Mouse (Mus musculus): ENCODE results near the gene Sprr2e. TPM values are rescaled to one million over a fixed set of nuclear protein-coding genes. Genes with fewer than 3 reads are reported as not detected.

Sprr2e gene
- total RNA-seq (2022) = not detected

DNA sequence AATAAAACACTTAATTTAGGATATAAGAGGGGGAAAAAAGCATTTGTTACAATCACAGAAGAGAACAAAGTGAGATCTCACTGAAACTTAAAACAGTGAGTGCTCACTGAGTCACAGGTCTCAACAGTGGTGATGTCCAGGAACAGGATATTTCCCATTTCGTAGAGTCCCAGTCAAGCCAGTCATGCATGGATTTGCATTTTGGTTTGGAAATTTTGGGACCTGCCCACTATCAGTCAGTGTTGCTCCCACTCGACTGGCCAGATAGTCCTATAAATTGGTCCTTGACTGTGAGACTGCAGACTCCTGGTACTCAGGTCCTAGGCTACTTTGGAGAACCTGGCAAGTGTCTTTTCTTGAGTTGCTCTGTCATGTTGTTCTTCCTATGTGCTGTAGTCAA lies at the start of gene Sprr2e:
Gene Sprr2e, plus strand, starts transcription at position 301 of the 400 bp plus-strand sequence.
- no peak for DNase-seq

DNA sequence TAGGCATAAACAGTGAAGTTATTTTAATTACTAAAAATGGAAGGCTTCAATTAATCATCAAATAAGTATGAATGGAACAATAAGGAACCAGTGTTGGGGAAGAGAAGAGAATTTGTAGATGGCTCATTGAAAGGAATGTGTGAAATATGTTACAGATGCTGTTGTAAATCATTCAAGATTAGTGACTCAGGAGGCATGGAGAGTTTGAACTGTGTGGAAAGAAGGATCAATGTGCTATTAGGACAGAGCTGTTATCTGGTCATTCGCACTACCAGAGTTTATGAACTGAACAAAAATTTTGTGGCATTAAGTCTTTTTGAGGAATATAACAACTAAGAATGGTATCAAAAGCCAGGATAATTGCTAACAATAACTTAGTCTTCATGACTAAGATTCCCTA lies 44.5 kb upstream of the Sprr2e start:
- no peak for DNase-seq

DNA sequence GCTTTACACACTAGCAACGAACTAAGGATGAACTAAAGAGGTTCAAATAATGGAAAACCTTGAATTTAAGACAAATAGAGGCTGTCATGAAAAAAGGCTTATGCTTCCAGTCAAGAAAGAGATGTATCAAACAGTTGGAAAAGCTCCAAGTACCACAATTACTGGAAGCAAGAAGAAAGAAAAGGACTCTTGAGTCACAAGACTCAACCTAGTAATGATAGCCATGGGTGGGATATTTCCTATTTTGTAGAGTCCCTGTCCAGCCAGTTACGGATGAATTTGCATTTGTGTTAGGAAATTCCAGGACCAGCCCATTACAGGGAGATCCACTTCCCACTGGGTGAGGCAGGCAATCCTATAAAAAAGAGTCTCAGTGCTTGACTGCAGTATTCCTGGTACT lies 35.6 kb upstream of the Sprr2e start, which contains the start of gene Sprr2b:
Gene Sprr2b, plus strand, starts transcription at position 301 of the 400 bp plus-strand sequence.
- DNase-seq = no peak

DNA sequence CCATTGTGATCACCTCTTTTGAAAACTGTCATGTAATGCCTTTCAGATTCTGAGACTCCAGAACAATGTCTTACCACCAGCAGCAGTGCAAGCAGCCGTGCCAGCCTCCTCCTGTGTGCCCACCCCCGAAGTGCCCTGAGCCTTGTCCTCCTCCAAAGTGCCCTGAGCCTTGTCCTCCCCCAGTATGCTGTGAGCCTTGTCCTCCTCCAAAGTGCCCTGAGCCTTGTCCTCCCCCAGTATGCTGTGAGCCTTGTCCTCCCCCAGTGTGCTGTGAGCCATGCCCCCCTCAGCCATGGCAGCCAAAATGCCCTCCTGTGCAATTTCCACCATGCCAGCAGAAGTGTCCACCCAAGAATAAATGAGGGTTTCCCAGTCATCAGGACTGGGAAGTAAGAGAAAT lies 34.6 kb upstream of the Sprr2e start:
- DNase-seq = no peak

DNA sequence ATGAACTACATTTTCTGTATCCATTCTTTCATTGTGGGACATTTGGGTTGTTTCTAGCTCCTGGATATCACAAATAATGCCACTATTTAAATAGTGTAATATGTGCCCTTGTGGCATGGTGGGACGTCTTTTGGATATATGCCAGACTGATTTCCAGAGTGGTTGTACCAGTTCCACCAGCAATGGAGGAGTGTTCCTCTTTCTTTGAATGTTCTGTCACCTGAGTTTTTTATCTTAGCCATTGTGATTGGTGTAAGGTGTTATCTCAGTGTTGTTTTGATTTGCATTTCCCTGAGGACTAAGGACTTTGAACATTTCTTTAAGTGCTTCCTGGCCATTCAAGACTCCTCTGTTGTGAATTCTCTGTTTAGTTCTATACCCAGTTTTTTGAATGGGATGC lies 15.7 kb upstream of the Sprr2e start:
- no peak for DNase-seq

DNA sequence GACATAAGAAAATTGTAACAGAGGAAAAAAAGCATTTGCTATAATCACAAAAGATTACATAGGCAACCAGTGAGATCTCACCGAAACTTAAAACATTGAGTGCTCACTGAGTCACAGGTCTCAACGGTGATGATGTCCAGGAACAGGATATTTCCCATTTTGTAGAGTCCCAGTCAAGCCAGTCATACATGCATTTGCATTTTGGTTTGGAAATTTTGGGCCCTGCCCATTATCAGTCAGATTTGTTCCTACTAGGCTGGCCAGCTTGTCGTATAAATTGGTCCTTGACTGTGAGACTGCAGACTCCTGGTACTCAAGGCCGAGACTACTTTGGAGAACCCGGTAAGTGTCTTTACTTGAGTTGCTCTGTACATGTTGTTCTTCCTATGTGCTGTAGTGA lies 13.1 kb upstream of the Sprr2e start, which contains the start of gene Sprr2d:
Gene Sprr2d, plus strand, starts transcription at position 301 of the 400 bp plus-strand sequence.
- no peak for DNase-seq

DNA sequence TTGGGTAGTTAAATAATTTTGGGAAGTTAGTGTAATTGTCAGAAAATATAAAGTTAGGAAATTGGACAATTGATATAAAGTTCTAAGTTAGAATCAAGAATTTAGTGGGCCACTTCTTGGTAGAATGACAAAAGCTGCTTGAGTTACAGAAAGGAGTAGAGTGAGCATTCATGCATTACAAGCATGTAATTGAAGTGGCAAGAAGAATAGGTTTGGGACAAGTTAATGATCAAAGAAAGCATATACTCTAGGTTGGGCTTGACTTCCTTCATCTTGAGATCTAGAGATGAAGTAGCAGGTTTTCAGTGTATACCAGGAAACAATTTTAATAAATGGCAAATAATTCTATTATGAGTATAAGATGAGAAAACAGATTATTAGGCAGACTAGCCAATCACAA lies 9.7 kb downstream of the Sprr2e start:
- DNase-seq = no peak

DNA sequence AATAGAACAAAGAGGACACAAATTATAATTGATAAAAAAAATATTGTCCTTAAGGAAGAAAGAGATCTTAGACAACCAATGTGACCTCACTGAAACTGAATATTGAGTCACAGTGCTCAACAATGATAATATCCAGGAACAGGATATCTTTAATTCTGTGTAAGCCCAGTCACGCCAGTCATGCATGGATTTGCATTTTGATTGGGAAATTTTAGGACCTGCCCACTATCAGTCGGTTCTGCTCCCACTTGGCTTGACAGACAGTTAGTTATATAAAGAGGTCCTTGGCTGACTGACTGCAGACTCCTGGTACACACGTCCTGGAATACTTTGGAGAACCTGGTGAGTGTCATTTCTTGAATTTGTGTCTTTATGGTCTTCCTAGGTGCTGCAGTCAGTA lies 12.9 kb downstream of the Sprr2e start, which contains the start of gene Sprr2f:
Gene Sprr2f, plus strand, starts transcription at position 301 of the 400 bp plus-strand sequence.
- DNase-seq = no peak

DNA sequence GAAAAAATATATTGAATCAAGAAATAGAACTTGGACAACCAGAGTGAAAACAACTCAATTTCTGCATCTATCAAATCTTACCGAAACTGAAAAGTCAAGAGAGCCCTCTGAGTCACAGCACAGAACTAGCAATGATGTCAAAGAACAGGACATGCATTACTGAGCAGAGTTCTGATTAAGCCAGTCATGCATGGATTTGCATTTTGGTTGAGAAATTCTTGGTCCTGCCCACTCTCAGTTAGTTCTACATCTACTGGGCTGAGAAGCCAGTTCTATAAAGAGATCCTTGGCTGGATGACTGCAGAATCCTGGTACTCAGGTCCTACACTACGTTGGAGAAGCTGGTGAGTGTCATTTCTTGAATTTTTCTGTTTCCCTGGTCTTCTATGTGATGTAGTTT lies 21.7 kb downstream of the Sprr2e start:
- no peak for DNase-seq

DNA sequence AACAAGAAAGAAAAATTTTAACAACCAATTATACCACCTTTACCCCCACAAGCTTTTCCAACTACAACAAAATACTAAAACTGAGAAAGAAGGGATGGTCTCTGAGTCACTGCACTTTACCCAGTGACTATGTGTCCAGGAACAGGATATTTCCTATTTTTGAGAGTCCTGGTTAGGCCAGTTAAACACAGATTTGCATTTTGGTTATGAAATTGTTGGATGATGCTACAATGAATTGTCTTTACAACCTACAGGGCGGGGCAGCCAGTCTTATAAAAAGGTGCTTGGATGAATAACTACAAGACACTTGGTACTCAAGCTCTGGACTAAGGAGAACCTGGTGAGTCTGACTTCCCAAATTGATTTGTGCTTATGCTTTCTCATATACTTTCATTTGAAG lies 33.4 kb downstream of the Sprr2e start, which contains the start of gene Sprr2h:
Gene Sprr2h, plus strand, starts transcription at position 301 of the 400 bp plus-strand sequence.
- no peak for DNase-seq

DNA sequence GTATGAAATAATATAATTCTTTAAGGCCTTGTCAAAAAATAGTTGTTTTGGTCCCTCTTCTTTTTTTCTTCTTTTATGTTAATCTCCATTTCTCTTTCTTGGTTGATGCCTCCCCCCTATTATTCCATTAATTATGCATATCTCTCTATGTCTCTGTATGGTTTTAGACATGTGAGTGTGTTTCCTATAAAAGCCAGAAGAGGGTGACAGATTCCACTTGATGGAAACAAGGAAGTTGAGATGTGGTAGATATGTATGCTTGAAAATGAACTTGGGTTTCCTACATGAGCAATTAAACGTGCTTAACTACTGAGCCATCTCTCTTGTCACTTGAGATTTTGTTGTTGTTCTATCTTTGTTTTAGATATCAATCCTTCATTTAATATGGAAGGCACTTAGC lies 42.4 kb downstream of the Sprr2e start:
- no peak for DNase-seq

Other genes starting within 250 kb of the Sprr2e start
- not detected for gene Prr9, start 228.2 kb upstream of the Sprr2e start, total RNA-seq (2022)
- gene Lelp1, start 209.4 kb upstream of the Sprr2e start, total RNA-seq (2022) = not detected
- not detected for gene Sprr2a1, start 136.3 kb upstream of the Sprr2e start, total RNA-seq (2022)
- not detected for gene Sprr2a2, start 136.2 kb upstream of the Sprr2e start, total RNA-seq (2022)
- not detected for gene Sprr2a3, start 66.7 kb upstream of the Sprr2e start, total RNA-seq (2022)
- not detected for gene Sprr2b, start 35.5 kb upstream of the Sprr2e start, total RNA-seq (2022)
- not detected for gene Sprr2d, start 13.0 kb upstream of the Sprr2e start, total RNA-seq (2022)
- gene Sprr2f, start 13.0 kb downstream of the Sprr2e start, total RNA-seq (2022) = not detected
- gene Sprr2h, start 33.5 kb downstream of the Sprr2e start, total RNA-seq (2022) = not detected
- not detected for gene Sprr2i, start 55.8 kb downstream of the Sprr2e start, total RNA-seq (2022)
- gene Sprr2j-ps, start 65.9 kb downstream of the Sprr2e start, total RNA-seq (2022) = not detected
- gene Gm9774, start 77.3 kb downstream of the Sprr2e start, total RNA-seq (2022) = 1 to 10 TPM; 2.6 to 7.5 (median 4.1) TPM
- gene Sprr2k, start 80.4 kb downstream of the Sprr2e start, total RNA-seq (2022) = not detected
- gene Sprr1b, start 86.6 kb downstream of the Sprr2e start, total RNA-seq (2022) = not detected
- not detected for gene Sprr3, start 106.6 kb downstream of the Sprr2e start, total RNA-seq (2022)
- gene Sprr1a, start 133.8 kb downstream of the Sprr2e start, total RNA-seq (2022) = not detected
- not detected for gene Sprr4, start 148.3 kb downstream of the Sprr2e start, total RNA-seq (2022)
- gene 2310046K23Rik, start 182.4 kb downstream of the Sprr2e start, total RNA-seq (2022) = not detected
- not detected for gene Ivl, start 221.6 kb downstream of the Sprr2e start, total RNA-seq (2022)
- not detected for gene Smcp, start 236.9 kb downstream of the Sprr2e start, total RNA-seq (2022)